Mouse (Mus musculus): ENCODE measurements around the gene Lrrfip1.

DNA sequence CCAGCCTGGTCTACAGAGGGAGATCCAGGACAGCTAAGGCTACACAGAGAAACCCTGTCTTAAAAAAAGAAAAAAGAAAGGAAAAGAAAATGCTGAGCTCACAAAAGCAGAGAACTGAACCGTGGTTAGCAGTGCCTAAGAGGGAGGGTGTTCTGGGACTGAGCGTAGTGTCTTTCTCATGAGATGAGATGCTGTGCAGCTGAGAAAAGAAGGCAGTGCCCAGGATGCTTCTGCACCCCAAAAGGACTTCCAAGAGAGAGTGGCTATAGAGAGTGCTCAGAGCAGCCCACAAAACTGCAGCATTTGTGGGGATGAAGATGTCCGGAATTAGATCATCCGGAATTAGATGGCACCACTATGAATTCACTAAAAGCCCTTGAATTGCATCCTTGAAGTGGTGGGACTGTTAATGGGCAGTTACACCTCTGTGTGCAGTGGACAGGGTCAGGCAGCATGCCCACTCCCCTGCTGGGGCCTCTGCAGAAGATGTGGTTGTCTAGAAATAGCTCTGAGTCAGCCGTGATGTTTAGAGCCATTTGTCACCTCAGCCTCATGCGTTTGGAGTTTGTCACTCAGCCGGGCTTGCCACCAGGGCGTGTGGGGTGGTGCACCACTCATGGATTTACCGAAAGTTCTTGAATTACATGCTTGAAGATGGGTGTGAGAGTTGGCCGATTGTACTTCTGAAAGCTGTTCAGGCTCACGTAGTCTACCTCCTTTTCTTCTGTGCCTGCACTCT, 23.8 kb downstream of the Lrrfip1 start:
- TF ChIP-seq CTCF (IDR thresholded peaks at IDR 0.05; ENCODE audit: control insufficient read depth, insufficient read depth, insufficient read length) = no peak
- peak; percentile 66 for TF ChIP-seq MYOD1 (IDR thresholded peaks at IDR 0.05; ENCODE audit: control insufficient read depth, insufficient read length, low read depth)

Data from C2C12 (cell line).